Mouse (Mus musculus) embryonic facial prominence, embryonic 10.5 days (tissue): ENCODE measurements at regions not wholly inside any gene's neighbourhood (a gene's known extent, or its start where the extent isn't known, plus 50 kb on each side); places are given as distances from the start of the nearest gene placed in this dataset.

Source experiments
- DNase-seq: peaks from one replicate; pipeline ENCODE4 v3.0.0-alpha.2; 2017; ENCODE audit warnings: low spot score
- H3K27ac ChIP-seq: fragments of 300-500 bp; sonication (generic); replicated peaks from 2 replicates; pipeline ENCODE4 v1.5.1; 2016; ENCODE audit warnings: mild to moderate bottlenecking
- H3K27me3 ChIP-seq: fragments of 300-500 bp; sonication (generic); replicated peaks from 2 replicates; pipeline ENCODE4 v1.6.1; 2016; ENCODE audit warnings: low read depth, mild to moderate bottlenecking; ENCODE audit not compliant: poor library complexity, severe bottlenecking
- H3K36me3 ChIP-seq: fragments of 300-500 bp; sonication (generic); replicated peaks from 2 replicates; pipeline ENCODE4 v1.6.1; 2016; ENCODE audit warnings: mild to moderate bottlenecking, moderate library complexity
- H3K4me1 ChIP-seq: fragments of 300-500 bp; sonication (generic); 2 replicates; pipeline ENCODE4 v1.6.1; 2016
- H3K4me3 ChIP-seq: fragments of 300-500 bp; sonication (generic); 2 replicates; pipeline ENCODE4 v1.5.1; 2016; ENCODE audit warnings: mild to moderate bottlenecking, moderate library complexity
- H3K9me3 ChIP-seq: fragments of 300-500 bp; sonication (generic); 2 replicates; pipeline ENCODE4 v1.6.1; 2016; ENCODE audit warnings: mild to moderate bottlenecking
- WGBS: fragments of 180-500 bp; shearing (Covaris S2); methylation state at CpG from one replicate; pipeline ENCODE4 v1.1.7; 2016; 5-methylcytosine and 5-hydroxymethylcytosine counted together

DNA sequence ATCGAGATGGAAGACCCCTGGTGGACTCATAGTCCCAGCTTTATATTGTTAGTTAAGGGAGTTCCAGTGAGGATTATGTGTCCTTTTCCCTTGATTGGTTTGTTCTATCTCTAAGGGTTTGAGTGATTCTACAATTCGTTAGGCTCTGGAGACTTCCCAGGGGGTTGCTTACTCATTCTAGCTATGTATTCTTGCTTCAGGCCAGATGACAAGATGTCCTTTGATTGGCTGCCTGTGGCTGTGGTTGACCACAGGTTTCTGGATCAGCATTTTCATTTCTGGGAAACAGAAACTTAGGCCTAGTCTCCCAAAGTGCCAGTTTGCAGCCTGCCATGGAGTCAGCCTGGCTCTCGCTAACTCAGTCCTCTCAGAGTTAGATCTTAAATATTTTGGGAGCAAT, 119.3 kb upstream of the H2al1n start:
- H3K4me1 ChIP-seq, result no peaks in the 10 kb centered on the region
- WGBS, result 90% methylated on average over 3 of the region's 3 CpGs
- H3K27ac ChIP-seq, result no peak overlapping the region
- no peaks in the 10 kb centered on the region for H3K27me3 ChIP-seq
- H3K4me3 ChIP-seq, result no peak overlapping the region
- no peaks in the 10 kb centered on the region for H3K9me3 ChIP-seq
- no peaks in the 10 kb centered on the region for H3K36me3 ChIP-seq
- no peak for DNase-seq

DNA sequence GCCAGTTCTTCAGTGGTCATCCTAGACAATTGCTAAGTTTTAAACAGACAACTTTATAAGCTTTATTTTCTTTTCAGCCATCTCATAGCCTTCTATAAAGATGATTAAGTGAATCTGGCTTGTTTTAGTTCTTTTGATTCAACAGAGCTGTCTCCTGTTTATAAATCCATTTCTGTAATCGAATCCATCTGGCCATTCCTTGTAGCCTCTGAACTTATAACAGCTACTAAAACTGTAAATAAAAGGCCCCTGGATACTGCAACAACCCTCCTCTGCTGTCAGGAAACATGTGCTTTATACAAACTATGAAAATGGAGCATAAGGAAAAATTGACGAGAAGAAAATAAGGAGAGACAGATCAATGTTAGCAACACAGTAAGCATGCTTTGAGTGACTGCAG, 77.4 kb upstream of the H2al1n start:
- H3K4me1 ChIP-seq, result no peaks in the 10 kb centered on the region
- no peak overlapping the region for H3K4me3 ChIP-seq
- H3K27ac ChIP-seq, result no peak overlapping the region
- H3K9me3 ChIP-seq, result no peaks in the 10 kb centered on the region
- WGBS, result 80% methylated on average over 2 of the region's 2 CpGs
- no peaks in the 10 kb centered on the region for H3K27me3 ChIP-seq
- H3K36me3 ChIP-seq, result no peaks in the 10 kb centered on the region
- no peak for DNase-seq

DNA sequence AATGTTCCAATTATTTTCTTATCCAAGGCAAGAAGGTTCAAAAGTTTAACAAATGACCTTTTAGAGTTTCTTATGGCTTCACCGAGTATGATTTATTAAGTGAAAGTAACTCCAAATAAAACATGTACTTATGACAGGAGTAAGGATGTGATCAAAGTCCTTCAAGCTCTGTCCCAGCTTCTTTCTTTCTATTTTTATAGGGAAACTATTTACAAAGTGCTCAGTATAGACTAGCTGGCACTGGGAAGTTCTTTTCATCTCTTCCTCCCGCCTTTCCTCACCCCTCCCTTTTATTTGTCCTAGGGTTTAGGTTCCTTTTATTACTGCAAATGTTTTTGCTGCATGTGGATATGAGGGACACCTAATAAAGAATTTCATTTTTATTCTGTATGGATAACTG, 76.3 kb upstream of the H2al1n start:
- Histone ChIP-seq H3K36me3 (no peaks in the 10 kb centered on the region), H3K4me3 (no peak overlapping the region), H3K27ac (no peak overlapping the region), H3K9me3 (no peaks in the 10 kb centered on the region), H3K27me3 (no peaks in the 10 kb centered on the region), H3K4me1 (0 out of 2 replicates have a peak, but pooled peaks cover 3% of the 10 kb centered on the region)
- whole genome bisulfite sequencing, result 83% methylated on average over 2 of the region's 2 CpGs
- no peak for DNase-seq

DNA sequence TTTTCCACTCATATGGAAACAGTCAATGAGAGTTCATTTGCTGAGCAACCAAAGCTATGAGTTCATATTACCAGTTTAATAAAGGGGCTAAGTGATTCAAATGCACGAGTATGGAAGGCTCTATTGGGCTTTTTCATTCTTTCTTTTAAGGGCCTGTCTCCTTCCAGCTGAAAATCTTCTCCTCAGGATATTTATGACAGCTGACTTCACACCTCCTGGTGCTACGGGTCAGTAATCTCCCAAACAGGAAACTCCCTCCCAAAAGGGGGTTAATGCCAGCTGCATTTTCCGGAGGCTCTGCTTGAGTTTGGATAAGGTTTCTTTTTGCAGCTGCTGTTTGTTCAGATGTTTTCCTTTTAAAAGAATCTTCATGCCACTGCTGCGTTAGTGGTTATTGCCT, 72.5 kb upstream of the H2al1n start:
- Histone ChIP-seq H3K4me1 (0 out of 2 replicates have a peak, but pooled peaks cover 3% of the 10 kb centered on the region), H3K9me3 (no peaks in the 10 kb centered on the region), H3K4me3 (no peak overlapping the region), H3K27me3 (no peaks in the 10 kb centered on the region), H3K27ac (no peak overlapping the region), H3K36me3 (no peaks in the 10 kb centered on the region)
- peak; percentile 12 for DNase-seq
- WGBS, result 31% methylated on average over 4 of the region's 4 CpGs
